Mouse (Mus musculus) spleen, adult 10 weeks (tissue): ENCODE data around the gene Fam83g. TPM values are rescaled to one million over a fixed set of nuclear protein-coding genes. Genes with fewer than 3 reads are reported as not detected.

Experiments used
- polyA plus RNA-seq: library from polyadenylated mRNA; stranded (reverse); fragments of 350-450 nt; fragmentation: Illumina TruSeq; extraction: RNeasy Lipid Tissue Mini Kit (QIAGEN cat#74804); gene quantifications from one replicate; pipeline ENCODE4 v1.2.3, GENCODE M21; 2015; ENCODE audit warnings: low replicate concordance; ENCODE audit not compliant: insufficient read depth

Gene Fam83g
- 0.54 TPM for polyA plus RNA-seq

DNA sequence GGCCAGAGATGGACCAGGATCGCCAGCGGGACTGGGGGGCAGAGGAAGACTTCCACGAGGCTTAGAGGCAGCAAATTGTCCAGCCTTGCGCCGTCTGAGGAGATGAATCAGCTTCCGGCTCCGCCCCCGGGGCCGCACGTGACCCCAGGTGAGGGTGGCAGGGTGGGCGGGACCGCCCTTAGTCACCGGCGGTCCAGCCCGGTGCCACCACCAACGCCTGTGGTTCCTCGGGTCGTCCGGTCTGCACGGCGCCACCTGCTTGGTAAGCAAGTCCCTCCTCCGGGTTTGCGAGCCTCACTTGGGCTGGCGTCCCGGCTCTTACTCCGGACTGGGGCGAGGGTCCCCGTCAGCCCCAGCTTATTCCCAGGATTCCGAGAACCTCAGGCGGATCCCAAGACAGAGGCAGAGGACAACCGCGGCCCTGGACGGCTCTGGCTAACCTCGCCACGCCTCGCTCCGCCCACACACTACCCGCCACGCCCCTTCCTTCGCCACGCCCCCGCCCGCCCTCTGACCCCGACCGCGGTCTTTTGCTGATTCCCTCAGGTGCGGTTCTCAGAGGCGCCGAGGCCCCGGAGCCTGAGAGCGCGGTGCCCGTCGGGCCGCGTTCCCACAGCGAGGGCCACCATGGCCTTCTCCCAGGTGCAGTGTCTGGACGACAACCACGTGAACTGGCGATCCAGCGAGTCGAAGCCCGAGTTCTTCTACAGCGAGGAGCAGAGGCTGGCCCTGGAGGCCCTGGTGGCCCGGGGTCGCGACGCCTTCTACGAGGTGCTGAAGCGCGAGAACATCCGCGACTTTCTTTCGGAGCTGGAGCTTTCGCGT, at the start of gene Fam83g:
TSS of gene Fam83g (plus strand) at position 185 of the 825 bp plus-strand sequence.

GRCm38 (mm10) chr11:61652686-61653447, 31.0 kb upstream of the Fam83g start, which contains the start of gene Grap:
TSS of gene Grap (plus strand) at chr11:61653265.

GRCm38 (mm10) chr11:61720636-61721035, 36.7 kb downstream of the Fam83g start, which contains the start of gene Slc5a10:
TSS of gene Slc5a10 (minus strand) at chr11:61720826.

Other genes starting within 250 kb of the Fam83g start
- gene Rnf112, start 230.0 kb upstream of the Fam83g start, polyA plus RNA-seq, result not detected
- gene Mfap4, start 198.7 kb upstream of the Fam83g start, polyA plus RNA-seq, result 8.8 TPM
- 11.6 TPM for gene Mapk7, start 189.7 kb upstream of the Fam83g start, polyA plus RNA-seq
- 1.3 TPM for gene B9d1, start 178.9 kb upstream of the Fam83g start, polyA plus RNA-seq
- gene Epn2, start 104.4 kb upstream of the Fam83g start, polyA plus RNA-seq, result 14.1 TPM
- 127 TPM for gene Grap, start 30.8 kb upstream of the Fam83g start, polyA plus RNA-seq
- gene Slc5a10, start 36.7 kb downstream of the Fam83g start, polyA plus RNA-seq, result not detected
- gene Prpsap2, start 78.0 kb downstream of the Fam83g start, polyA plus RNA-seq, result 67.0 TPM
- gene Ulk2, start 171.0 kb downstream of the Fam83g start, polyA plus RNA-seq, result 29.2 TPM
- gene Akap10, start 246.2 kb downstream of the Fam83g start, polyA plus RNA-seq, result 37.3 TPM